Mouse (Mus musculus): ENCODE data around the gene Mfsd4b2.
"Not testable (repeated sequence)": the region's sequence is repeated elsewhere in the genome, so short reads cannot be mapped to it uniquely, and the experiment has no call there.

The Mfsd4b2 gene

DNA sequence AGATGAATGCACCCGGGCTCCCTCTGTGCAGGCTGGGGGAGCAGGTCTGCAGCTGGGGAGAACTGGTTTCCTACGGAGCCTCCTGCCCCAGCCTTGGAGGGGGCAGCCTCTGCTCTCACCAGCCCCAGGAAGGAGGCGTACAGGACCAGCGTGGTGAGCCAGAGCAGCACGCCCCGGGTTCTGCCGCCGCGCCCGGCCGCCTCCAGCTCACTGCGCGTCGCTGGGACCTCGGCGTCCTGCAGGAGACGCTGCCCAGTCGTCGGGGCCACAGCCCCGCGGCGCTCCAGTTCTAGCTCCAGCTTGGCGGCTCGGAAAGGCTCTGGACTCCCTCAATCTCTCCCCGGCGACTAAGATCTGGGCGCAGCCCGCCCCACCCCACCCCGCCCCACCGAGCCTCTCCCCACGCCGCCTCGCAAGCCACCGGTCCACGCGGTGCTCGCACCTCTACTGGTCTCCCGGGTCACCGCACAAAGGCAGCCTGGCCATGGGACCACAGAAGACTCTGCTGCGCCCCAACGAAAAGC lies at the start of gene Mfsd4b2:
Gene Mfsd4b2 (minus strand): TSS at position 308 of the 524 bp plus-strand sequence.
- in situ Hi-C loops (cut with MboI, MseI) = no loop called here

- in situ Hi-C loops (cut with MboI, MseI) = no loop called here
Measured at GRCm38 (mm10) chr10:39975771-39976170, 49.0 kb upstream of the Mfsd4b2 start.

GRCm38 (mm10) chr10:39974982-39975381 lies 48.3 kb upstream of the Mfsd4b2 start:
- in situ Hi-C loops (cut with MboI, MseI) = no loop called here

- in situ Hi-C loops (cut with MboI, MseI) = no loop called here
Measured at GRCm38 (mm10) chr10:39967512-39967911, 40.8 kb upstream of the Mfsd4b2 start.

- in situ Hi-C loops (cut with MboI, MseI) = loop anchor here (5.0 kb wide), 1 partner anchor 250 kb away; no protein-coding TSS in a partner anchor
Measured at GRCm38 (mm10) chr10:39961906-39962305, 35.2 kb upstream of the Mfsd4b2 start.

DNA sequence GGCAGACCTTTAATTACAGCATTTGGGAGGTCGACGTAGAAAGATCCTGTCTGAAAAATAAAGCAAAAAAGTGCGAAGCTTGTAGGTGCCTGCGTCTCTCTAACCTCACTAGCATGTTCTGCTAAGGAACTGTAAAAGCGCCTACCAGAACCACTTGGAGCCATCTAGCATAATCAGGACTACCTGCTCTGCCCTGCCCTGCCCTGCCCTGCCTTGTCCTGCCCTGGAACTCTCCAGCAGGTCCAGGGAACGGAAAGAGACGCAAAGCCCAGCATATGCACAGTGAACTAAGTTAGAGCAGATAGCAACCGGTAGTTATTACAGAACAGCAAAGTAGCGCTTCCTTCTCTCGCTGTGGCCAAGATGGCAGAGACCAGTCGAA lies 33.7 kb upstream of the Mfsd4b2 start:
- in situ Hi-C loops (cut with MboI, MseI) = loop anchor here (5.0 kb wide), 1 partner anchor 252 kb away; no protein-coding TSS in a partner anchor

GRCm38 (mm10) chr10:39959761-39960440 lies 33.2 kb upstream of the Mfsd4b2 start, which contains the start of gene Mfsd4b3:
Mfsd4b3 (minus strand) TSS chr10:39960153.
- in situ Hi-C loops (cut with MboI, MseI) = loop anchor here (5.0 kb wide), 1 partner anchor 252 kb away; no protein-coding TSS in a partner anchor

DNA sequence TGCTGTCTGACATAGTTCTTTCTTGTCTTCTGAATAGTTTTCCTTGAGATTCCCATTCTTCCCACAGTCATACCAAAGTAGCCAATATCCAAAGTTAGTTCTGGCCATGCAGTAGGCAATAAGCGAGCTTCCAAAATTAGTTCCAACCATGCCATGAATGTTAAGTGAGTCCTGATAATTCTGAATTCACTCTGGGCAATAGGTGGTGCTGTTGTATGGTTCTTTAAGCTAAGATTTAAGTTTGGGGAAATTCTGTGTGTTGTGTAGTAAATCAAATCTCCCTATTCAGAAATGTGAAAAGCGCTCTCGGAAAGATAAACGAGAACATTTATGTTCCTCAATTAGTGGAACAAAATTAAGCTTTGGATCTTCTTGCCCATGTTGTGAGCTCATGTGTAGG lies 31.5 kb upstream of the Mfsd4b2 start:
- in situ Hi-C loops (cut with MboI, MseI) = no loop called here

DNA sequence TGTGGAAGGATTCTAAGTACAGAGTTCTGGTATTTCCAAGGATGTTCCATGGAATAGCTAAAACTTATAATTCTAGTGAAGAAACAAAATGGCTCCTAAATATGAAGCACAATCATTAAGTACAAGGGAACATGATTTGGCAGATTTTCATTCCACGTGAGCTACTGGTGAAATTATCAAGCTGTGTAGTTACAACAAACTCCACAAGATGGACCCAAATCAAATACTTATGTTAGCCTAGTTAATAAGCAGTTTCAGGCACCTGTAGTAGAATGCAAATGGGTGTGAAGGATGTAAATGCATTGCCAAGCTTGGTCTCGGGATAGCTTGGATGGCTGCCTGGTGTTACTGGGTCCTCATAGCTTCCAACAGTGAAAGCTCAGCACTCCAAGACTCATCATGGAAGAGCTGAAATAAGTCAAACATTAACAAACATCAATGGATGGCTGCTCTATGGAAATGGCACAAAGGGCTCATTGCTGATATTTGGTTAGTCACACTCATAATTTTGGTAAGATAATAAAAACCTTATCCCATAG lies 29.7 kb upstream of the Mfsd4b2 start:
- in situ Hi-C loops (cut with MboI, MseI) = no loop called here

- in situ Hi-C loops (cut with MboI, MseI) = no loop called here
Measured at GRCm38 (mm10) chr10:39955163-39955562, 28.4 kb upstream of the Mfsd4b2 start.

DNA sequence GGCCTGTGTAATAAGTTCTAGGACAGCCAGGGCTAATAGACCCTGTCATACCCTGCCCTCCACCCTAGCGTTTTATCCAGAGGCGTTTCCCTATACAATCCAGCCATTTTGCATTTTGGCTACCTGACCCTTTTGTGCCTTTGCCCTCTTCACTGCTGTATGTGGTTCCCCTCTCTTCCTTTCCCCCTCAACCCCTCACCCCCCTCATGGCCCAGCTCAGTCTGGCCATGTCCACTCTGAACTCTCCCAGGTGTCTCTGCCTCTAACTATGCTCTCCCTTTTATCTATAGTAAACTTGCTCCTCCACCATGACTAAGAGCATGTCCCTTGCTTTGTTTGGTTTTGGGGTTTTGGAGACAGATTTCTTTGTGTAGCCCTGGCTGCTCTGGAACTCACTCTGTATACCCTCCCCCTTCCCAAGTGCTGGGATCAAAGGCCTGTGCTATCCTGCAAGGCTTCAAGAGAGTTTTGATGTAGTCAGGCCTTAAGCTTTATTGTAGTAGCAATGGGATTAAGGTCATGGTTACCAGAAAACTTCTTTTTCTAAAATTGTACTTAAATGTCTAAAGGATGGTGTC lies 22.7 kb upstream of the Mfsd4b2 start:
- in situ Hi-C loops (cut with MboI, MseI) = no loop called here

- in situ Hi-C loops (cut with MboI, MseI) = not testable (repeated sequence)
Measured at GRCm38 (mm10) chr10:39947195-39947594, 20.5 kb upstream of the Mfsd4b2 start.

- in situ Hi-C loops (cut with MboI, MseI) = no loop called here
Measured at GRCm38 (mm10) chr10:39936553-39936952, 9.8 kb upstream of the Mfsd4b2 start.

DNA sequence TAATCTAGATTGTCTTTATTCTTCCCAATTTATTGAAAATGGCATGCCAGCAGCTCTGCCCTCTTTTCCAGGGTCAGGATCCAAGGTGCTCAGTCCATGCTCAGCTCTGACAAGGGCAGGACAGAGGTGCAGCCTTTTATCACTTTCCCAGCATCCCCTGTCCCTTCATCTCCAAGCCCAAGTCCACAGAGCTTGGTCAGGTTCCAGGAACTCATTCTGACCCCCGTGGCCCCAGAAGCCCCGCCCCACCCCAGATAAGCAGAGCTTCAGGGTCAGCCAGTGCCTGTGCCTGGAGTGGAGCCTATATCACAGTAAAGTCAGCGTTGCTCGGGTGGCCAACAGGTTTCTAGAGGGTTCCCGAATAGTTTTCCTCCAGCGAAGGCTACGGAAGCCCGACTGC lies 2.2 kb downstream of the Mfsd4b2 start:
- in situ Hi-C loops (cut with MboI, MseI) = not testable (repeated sequence)

DNA sequence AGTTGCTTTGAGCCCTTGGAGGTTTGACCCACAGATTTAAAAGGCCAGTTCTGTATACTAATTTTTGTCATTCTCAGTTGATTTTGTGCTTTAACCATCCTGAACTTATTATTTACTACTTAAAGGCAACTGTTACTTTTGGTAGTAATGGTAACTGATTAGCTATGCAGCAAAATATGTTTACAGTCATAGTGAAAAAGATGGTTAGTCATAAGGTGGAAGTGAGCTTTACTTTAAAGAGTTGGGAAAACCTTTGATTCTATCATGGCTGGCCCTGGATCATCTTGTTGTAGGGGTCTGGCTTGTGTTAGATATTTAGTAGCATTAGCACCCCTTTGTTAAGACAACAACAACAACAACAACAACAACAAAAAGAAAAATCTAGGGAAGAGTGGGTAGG lies 14.1 kb downstream of the Mfsd4b2 start:
- in situ Hi-C loops (cut with MboI, MseI) = no loop called here

DNA sequence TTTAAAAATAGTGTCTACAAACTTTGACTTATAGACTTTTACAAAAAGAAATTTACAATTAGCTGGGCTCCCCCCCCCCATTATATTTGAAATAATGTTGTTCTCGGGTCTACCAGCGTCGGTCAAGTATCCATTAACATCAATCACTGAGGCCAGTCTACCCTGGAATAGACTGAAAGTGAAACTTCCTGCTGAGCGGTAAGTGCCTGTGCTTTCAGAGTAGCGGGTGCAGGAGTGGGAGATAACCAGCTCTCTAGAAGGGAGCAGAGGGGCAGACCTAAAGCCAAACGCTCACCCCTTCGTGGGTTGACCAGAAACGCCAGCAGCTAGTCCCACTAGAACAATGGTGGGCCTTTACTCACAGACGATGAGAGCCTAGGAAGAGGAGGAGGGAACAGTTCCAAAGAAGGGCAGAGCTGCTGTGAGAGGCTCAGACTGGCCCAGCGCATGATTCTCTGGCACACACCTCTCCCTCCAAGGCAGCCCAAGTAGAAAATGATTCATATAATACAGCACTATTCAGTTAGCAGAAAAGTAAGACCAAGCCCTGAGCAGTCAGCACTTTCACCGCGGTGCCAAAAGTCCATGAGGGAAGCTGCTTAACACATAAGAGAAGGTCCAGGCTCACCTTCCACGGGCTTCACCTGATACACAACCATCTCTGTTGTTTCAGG lies 17.8 kb downstream of the Mfsd4b2 start:
- in situ Hi-C loops (cut with MboI, MseI) = no loop called here

GRCm38 (mm10) chr10:39906799-39907658 lies 19.7 kb downstream of the Mfsd4b2 start:
- in situ Hi-C loops (cut with MboI, MseI) = no loop called here

- in situ Hi-C loops (cut with MboI, MseI) = no loop called here
Measured at GRCm38 (mm10) chr10:39904191-39904590, 22.5 kb downstream of the Mfsd4b2 start.

- in situ Hi-C loops (cut with MboI, MseI) = no loop called here
Measured at GRCm38 (mm10) chr10:39898874-39899371, 27.8 kb downstream of the Mfsd4b2 start, which contains the start of gene Mfsd4b4. Mfsd4b4 (minus strand) TSS chr10:39899238.

DNA sequence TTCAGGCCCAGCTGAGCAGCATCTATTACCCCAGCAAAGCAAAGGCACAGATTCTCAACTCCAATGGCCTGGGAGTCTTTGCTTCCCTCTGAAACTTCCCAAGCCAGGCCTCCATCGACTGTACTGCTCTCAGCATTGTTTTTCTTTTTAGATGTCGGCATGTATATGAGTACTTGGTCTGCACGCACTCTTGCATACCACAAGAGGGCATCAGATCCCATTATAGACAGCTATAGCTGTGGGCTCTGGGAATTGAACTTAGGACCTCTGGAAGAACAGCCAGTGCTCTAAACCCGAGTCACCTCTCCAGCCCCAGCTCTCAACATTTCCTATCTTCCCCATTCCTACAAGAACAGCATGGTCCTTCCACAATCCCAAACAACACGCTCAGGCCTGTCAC lies 30.2 kb downstream of the Mfsd4b2 start:
- in situ Hi-C loops (cut with MboI, MseI) = no loop called here
